Mouse (Mus musculus): ENCODE measurements around the gene Cdc27.

The Cdc27 gene

DNA sequence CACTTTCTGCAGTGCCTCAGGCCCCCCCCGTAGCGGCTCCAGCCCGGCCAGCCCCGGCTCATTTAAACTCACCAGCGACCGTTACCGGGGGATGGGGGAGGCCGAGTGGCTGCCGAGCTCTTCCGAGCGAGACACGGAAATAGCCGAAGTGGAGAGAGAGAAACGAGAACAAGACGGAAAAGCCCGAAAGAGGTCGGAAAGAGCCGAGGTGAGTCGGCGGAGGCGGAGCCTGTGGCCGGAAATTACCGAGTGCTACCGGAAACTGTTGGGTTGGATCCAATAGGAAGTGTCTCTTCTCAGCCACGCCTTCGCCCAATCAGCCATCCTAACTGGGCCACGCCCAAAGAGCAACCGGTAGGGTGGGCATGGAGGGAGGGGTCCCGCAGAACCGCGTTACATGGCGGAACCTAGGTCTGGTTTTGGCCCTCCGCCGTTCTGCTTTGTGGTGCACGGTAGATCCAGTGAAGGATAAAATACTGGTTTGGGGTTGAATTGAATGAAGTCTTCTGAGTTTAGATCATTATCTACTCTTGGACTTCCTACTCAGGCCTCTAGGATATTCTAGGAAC, at the start of gene Cdc27, which contains the start of gene Myl4:
Gene Cdc27 (minus strand): TSS at position 215 of the 569 bp plus-strand sequence.
Gene Myl4 (plus strand): TSS at position 258 of the 569 bp plus-strand sequence.
- peak; percentile 97 for DNase-seq (ENCODE audit: low read depth, low spot score)

DNA sequence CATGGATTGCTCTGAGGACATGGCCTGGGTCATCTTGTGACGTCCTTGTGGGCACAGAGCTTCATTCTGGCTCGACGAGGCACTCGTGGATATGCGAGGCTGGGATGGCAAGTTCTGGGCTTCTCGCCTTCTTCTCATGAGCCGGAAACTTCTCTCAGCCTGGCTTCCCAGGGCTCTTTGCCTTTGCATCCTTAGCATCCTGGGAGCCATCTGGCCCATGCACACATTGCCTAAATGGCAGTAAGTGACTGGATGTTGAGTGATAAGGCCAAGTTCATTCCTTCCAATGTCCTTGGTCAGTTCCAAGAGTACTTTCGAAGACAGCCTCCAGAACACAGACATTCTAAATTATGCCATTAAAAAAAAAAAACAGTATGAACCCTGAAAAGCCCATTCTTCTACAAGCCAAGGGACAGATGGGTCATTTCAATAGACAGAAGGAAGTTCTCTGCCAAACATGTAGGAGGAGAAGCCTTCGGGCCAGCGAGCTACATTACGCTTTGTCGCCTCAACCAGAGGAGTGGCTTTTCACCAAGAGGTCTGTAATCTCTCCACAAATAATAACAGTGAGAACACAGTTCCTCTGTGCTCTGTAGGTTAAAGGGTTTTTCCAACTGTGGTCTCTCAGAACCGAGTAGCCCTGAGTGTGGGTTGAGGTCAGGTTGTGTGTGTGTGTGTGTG, 49.0 kb upstream of the Cdc27 start:
- DNase-seq (ENCODE audit: low read depth, low spot score): peak; percentile 43

- no peak for DNase-seq (ENCODE audit: low read depth, low spot score)
Observed at GRCm38 (mm10) chr11:104596365-104596764, 45.9 kb upstream of the Cdc27 start.

DNA sequence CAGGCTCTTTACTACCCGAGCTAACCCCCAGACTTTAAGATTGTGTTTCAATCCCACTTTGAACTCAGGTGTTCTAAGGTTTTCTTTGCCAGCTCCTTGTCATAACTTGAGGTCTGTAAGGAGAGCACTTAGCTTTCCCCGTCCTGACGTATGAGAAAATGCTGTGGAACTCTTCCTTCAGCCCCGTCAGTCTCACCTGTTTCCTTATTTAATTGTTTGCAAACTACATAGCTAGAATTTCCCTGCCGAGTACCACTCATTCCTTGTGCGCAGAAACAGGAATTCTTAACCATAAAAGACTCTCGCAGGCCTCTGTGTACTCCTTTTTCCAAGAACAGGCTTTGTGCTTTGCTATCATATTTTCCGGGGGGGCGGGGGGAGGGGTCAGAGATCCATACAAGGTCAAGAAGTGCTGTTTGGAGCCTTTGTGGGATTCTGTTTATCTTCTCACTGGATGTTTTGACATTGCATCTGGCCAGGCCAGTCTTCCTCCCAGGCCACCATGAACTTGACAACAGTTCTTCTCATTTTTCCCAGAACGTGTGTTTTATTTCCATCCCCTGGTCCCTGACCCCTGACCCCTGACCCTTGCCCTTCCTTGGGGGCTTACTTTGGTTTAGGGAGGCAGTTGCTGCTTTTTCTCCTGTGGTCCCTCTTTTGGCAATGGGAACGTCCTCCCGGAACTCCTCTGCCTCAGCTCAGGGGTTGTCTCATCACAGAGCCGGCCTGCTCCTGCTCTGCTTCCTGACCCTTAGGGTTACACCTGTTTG, 41.8 kb upstream of the Cdc27 start:
- DNase-seq (ENCODE audit: low read depth, low spot score): no peak

GRCm38 (mm10) chr11:104590148-104590547, 39.7 kb upstream of the Cdc27 start:
- DNase-seq (ENCODE audit: low read depth, low spot score): peak; percentile 84

GRCm38 (mm10) chr11:104589570-104589969, 39.1 kb upstream of the Cdc27 start:
- DNase-seq (ENCODE audit: low read depth, low spot score): no peak

DNA sequence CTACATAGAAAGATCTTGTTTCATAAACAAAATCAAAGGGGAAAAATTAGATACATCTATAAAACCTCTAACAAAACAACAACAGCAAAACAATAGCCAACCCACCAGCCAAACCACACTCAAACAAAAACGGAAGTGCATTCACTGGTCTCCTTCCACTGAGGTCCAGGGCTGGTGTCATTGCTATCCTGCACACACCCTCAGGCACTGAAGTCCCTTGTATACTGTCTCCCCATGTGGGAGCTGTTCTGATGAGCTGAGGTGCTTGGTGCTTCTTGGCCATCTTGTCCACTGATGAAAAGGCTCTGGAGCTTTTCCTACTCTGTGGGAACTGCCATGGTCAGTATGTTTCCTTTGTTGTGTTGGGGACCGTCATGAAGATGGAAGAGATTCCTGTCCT, 38.1 kb upstream of the Cdc27 start:
- no peak for DNase-seq (ENCODE audit: low read depth, low spot score)

GRCm38 (mm10) chr11:104587904-104588303, 37.5 kb upstream of the Cdc27 start:
- no peak for DNase-seq (ENCODE audit: low read depth, low spot score)

- no peak for DNase-seq (ENCODE audit: low read depth, low spot score)
Observed at GRCm38 (mm10) chr11:104585495-104585894, 35.1 kb upstream of the Cdc27 start.

GRCm38 (mm10) chr11:104582630-104583364, 32.4 kb upstream of the Cdc27 start:
- peak; percentile 71 for DNase-seq (ENCODE audit: low read depth, low spot score)

GRCm38 (mm10) chr11:104582308-104582606, 31.8 kb upstream of the Cdc27 start:
- DNase-seq (ENCODE audit: low read depth, low spot score): no peak

DNA sequence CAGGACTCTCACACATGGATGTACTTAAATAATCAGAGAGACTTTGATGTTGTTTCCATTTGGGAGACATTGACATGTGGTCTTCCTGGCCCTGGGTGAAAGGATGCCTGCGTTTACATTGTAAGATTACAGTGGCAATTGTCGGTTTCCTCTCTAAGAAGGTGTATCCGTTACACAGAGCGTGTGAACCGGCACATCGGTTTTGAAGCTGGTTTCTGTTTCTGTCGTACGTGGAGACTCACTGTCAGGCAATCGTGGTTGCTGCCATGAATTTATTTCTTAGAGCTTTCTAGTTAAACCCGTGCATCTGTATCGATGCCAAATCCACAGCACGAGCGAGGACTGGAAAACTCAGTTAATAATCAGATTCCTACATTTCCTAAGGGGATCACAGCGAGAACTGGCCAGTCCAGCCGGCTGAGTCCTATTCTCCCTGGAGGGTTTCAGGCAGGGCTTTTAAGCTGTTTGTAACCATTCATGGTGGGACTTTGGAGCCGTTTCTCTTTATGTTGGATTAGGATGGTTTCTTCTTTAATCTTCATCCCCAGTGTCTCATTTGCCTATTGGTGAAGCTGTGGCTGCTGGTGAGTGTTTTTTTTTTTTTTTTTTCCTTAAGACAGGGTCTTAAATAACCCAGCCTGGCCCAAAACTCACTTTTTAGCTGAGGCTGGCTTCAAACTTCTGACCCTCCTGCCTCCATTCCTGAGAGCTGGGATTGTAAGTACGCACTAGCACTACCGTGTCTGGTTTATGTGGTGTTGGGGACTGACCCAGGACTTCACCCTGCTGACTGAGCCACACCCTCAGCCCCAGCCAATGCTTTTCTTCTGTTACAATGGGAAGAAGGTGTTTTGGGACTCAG, 31.3 kb upstream of the Cdc27 start:
- DNase-seq (ENCODE audit: low read depth, low spot score): peak; percentile 81

DNA sequence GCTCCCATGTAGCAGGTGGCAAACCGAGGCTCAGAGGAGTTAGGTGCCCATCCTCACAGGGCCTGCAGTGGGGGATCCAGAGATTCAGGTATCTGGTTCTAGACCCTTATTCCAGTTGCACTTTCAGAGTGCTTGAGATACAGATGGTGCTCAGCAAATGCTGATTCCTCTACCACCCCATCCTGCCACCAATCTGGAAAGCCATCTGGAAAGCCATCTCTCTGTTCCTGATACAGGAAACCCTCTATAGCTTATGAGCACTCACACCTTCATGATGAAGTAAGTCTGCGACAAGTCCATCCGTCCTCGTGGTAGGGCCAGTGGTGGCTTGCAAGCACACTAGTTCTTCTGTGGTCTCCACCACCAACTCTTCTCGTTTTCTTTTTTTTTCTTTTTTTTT, 30.2 kb upstream of the Cdc27 start:
- DNase-seq (ENCODE audit: low read depth, low spot score): no peak

- DNase-seq (ENCODE audit: low read depth, low spot score): no peak
Observed at GRCm38 (mm10) chr11:104580091-104580490, 29.7 kb upstream of the Cdc27 start.

DNA sequence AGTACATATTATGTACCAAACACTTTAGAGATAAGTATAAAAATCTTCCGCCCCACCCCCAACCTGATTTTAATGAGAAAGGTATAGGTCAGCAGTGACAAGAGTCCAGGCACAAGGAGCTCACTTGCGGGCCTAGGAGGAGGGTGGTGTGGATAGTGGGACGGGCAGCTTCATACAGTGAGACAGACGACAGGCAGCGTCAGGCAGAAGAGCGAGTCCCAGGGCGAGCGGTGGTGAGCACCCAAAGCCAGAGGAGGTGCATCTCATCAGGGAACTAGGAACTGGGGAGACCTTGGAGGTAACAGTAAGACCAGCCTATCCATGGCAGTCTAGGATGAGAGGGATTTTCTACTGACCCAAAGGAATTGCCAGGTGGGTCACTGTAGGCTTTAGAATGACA, 29.2 kb upstream of the Cdc27 start:
- DNase-seq (ENCODE audit: low read depth, low spot score): no peak

GRCm38 (mm10) chr11:104579084-104579483, 28.7 kb upstream of the Cdc27 start:
- DNase-seq (ENCODE audit: low read depth, low spot score): no peak

DNA sequence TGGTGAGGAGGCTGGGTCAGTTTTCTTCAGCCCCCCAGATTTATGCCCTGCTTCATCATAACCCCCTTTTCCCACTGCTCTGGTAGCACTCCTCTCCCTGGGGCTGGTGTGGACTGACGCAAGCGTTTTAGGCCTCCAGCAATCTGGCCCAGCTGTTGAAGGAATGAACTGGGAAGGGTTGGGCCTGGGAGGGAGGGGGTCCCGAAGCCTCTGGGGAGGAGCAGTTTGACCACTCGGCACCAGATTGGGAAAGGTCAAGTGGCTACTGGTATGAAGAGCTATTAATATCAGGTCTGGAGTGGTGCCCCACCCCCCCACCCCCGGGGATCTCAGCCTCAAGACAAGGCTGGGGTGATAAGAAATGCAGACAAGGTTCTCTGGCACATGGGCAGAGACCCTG, 27.7 kb upstream of the Cdc27 start:
- DNase-seq (ENCODE audit: low read depth, low spot score): no peak

DNA sequence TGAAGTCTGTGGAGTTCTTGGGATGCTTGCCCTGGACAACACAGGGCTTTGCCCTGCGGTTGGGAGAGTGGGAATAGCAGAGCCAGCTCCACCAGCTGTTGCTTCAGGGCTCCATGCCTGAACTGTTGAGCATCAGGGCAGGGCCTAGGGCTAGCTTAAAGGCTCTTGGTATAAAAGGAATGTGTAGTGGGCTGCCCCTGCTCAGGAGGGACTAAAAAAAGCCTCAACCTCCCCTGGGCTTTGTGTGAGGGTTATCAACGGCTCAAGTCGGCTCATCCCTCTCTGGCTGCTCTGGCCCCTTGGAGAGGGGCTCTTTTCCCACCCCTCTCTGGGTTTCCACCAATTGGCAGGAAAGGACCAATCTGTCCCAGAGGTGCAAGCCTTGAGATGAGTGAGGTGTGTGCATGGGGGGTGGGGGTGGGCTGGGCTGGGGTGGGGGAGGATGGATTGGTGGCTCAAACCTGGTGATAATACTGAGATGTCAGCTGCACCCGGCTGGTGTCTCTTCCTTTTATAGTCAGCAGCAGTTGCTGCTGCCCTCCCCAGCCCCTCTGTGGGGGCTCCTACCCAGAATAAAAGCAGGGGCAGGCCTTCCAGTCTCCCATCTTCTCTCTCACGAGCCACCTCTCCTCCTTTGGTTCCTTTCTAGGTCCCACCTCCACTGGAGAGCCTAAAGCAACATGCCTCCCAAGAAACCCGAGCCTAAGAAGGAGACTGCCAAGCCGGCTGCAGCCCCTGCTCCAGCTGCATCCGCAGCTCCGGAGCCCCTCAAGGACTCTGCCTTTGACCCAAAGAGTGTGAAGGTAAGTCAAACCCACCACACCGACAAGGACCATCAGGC, 26.6 kb upstream of the Cdc27 start:
- no peak for DNase-seq (ENCODE audit: low read depth, low spot score)

GRCm38 (mm10) chr11:104572566-104572965, 22.1 kb upstream of the Cdc27 start:
- no peak for DNase-seq (ENCODE audit: low read depth, low spot score)

- DNase-seq (ENCODE audit: low read depth, low spot score): no peak
Observed at GRCm38 (mm10) chr11:104572091-104572490, 21.7 kb upstream of the Cdc27 start.

Data from CD4-positive helper T cell, adult 2 months (primary cell).